Mouse (Mus musculus) MEL (cell line): ENCODE measurements around the gene Rpl19. TPM values are rescaled to one million over a fixed set of nuclear protein-coding genes. Genes with fewer than 3 reads are reported as not detected.

Experiments used
- DNase-seq: peaks from one replicate; pipeline ENCODE4 v3.0.0; 2011; ENCODE audit warnings: low read depth, low spot score
- H3K27ac ChIP-seq: 2 replicates; pipeline ENCODE4 v1.5.1; 2012; ENCODE audit warnings: low read depth, mild to moderate bottlenecking, control low read depth, low read length, moderate library complexity; ENCODE audit not compliant: control insufficient read depth
- H3K27me3 ChIP-seq, 2 experiments: fragments of 150-350 bp in 1 of 2; sonication (generic) in 1 of 2; 2 replicates each; pipeline ENCODE4 v1.6.1; 2012; ENCODE audit warnings: low read length in 2 of 2, mild to moderate bottlenecking in 2 of 2, improper control_type of control experiment in 1 of 2, moderate library complexity in 1 of 2; ENCODE audit not compliant: insufficient read depth in 2 of 2, control insufficient read depth in 1 of 2
- H3K36me3 ChIP-seq, 2 experiments: 2 replicates each; pipeline ENCODE4 v1.6.1; 2012 to 2014; ENCODE audit warnings: low read length in 2 of 2, improper control_type of control experiment in 1 of 2, inconsistent platforms in 1 of 2, mild to moderate bottlenecking in 1 of 2; ENCODE audit not compliant: insufficient read depth in 2 of 2, control insufficient read depth in 1 of 2
- H3K4me1 ChIP-seq, 2 experiments: fragments of 150-350 bp in 1 of 2; sonication (generic) in 1 of 2; 2 replicates each; pipeline ENCODE4 v1.6.1; 2012; ENCODE audit warnings: low read length in 2 of 2, improper control_type of control experiment in 1 of 2, mild to moderate bottlenecking in 1 of 2; ENCODE audit not compliant: insufficient read depth in 2 of 2, control insufficient read depth in 1 of 2
- H3K4me3 ChIP-seq, 2 experiments: fragments of 150-350 bp in 1 of 2; sonication (generic) in 1 of 2; 2 replicates each; pipeline ENCODE4 v1.5.1; 2012; ENCODE audit warnings: low read depth in 2 of 2, low read length in 2 of 2, mild to moderate bottlenecking in 2 of 2, moderate library complexity in 2 of 2, control low read depth in 1 of 2, improper control_type of control experiment in 1 of 2; ENCODE audit not compliant: control insufficient read depth in 1 of 2, insufficient read depth in 1 of 2
- H3K79me2 ChIP-seq: 2 replicates; pipeline ENCODE4 v1.6.1; 2012; ENCODE audit warnings: mild to moderate bottlenecking, low read length, moderate library complexity; ENCODE audit not compliant: control insufficient read depth, poor library complexity, insufficient read depth
- H3K9ac ChIP-seq: 2 replicates; pipeline ENCODE4 v1.6.1; 2012; ENCODE audit warnings: low read depth, mild to moderate bottlenecking, control low read depth, low read length, moderate library complexity; ENCODE audit not compliant: control insufficient read depth, poor library complexity, severe bottlenecking
- H3K9me3 ChIP-seq: fragments of 150-350 bp; sonication (generic); replicated peaks from 2 replicates; pipeline ENCODE4 v1.6.1; 2012; ENCODE audit warnings: mild to moderate bottlenecking, low read length, improper control_type of control experiment, moderate library complexity; ENCODE audit not compliant: insufficient read depth
- CHD1 ChIP-seq: IDR thresholded peaks from 2 replicates; pipeline ENCODE4 v1.6.1; 2012; ENCODE audit warnings: low read depth, mild to moderate bottlenecking, inconsistent platforms, low read length, improper control_type of control experiment
- CTCF ChIP-seq, 3 experiments: IDR thresholded peaks in 2 of 3; conservative IDR thresholded peaks in 1 of 3; 2 replicates each; pipeline ENCODE4 v1.5.1; 2011 to 2012; ENCODE audit warnings: low read length in 3 of 3, low read depth in 2 of 3, mild to moderate bottlenecking in 2 of 3, improper control_type of control experiment in 1 of 3, inconsistent platforms in 1 of 3, mixed read lengths in 1 of 3, moderate library complexity in 1 of 3; ENCODE audit not compliant: control insufficient read depth in 1 of 3, insufficient read depth in 1 of 3, poor library complexity in 1 of 3, severe bottlenecking in 1 of 3
- E2F4 ChIP-seq: IDR thresholded peaks from 2 replicates; pipeline ENCODE4 v1.6.1; 2011; ENCODE audit warnings: low read depth, low read length, improper control_type of control experiment, borderline replicate concordance
- EP300 ChIP-seq, 2 experiments: IDR thresholded peaks; 2 replicates each; pipeline ENCODE4 v1.6.1; 2011; ENCODE audit warnings: improper control_type of control experiment in 2 of 2, low read length in 2 of 2, low read depth in 1 of 2, mild to moderate bottlenecking in 1 of 2
- GABPA ChIP-seq: IDR thresholded peaks from 2 replicates; pipeline ENCODE4 v1.6.1; 2012; ENCODE audit warnings: low read depth, mild to moderate bottlenecking, inconsistent platforms, low read length, improper control_type of control experiment, moderate library complexity
- GATA1 ChIP-seq: IDR thresholded peaks from 2 replicates; pipeline ENCODE4 v1.6.1; 2011; ENCODE audit warnings: low read depth, low read length, improper control_type of control experiment
- MAFK ChIP-seq: IDR thresholded peaks from 2 replicates; pipeline ENCODE4 v1.6.1; 2011; ENCODE audit warnings: low read depth, mild to moderate bottlenecking, low read length, improper control_type of control experiment, borderline replicate concordance
- MEF2A ChIP-seq: IDR thresholded peaks from 2 replicates; pipeline ENCODE4 v1.6.1; 2014; ENCODE audit warnings: low read depth, mild to moderate bottlenecking, inconsistent platforms, low read length, improper control_type of control experiment; ENCODE audit not compliant: poor library complexity, insufficient replicate concordance, severe bottlenecking; ENCODE audit errors: extremely low read depth
- MYC ChIP-seq: IDR thresholded peaks from 2 replicates; pipeline ENCODE4 v1.6.1; 2011; ENCODE audit warnings: low read depth, mild to moderate bottlenecking, low read length, improper control_type of control experiment, moderate library complexity
- RAD21 ChIP-seq: IDR thresholded peaks from 2 replicates; pipeline ENCODE4 v1.6.1; 2011; ENCODE audit warnings: mild to moderate bottlenecking, low read depth, low read length, improper control_type of control experiment
- RCOR1 ChIP-seq: IDR thresholded peaks from 2 replicates; pipeline ENCODE4 v1.6.1; 2012; ENCODE audit warnings: low read depth, mild to moderate bottlenecking, inconsistent platforms, low read length, improper control_type of control experiment
- SMC3 ChIP-seq: IDR thresholded peaks from 2 replicates; pipeline ENCODE4 v1.6.1; 2011; ENCODE audit warnings: low read depth, low read length, improper control_type of control experiment
- TAL1 ChIP-seq: IDR thresholded peaks from 2 replicates; pipeline ENCODE4 v1.6.1; 2012; ENCODE audit warnings: mild to moderate bottlenecking, inconsistent platforms, low read length, moderate library complexity, mixed read lengths
- TBP ChIP-seq: IDR thresholded peaks from 2 replicates; pipeline ENCODE4 v1.8.0; 2011; ENCODE audit warnings: low read depth, low read length, improper control_type of control experiment
- USF1 ChIP-seq: IDR thresholded peaks from 2 replicates; pipeline ENCODE4 v1.6.1; 2014; ENCODE audit warnings: low read depth, mild to moderate bottlenecking, inconsistent platforms, low read length, improper control_type of control experiment, moderate library complexity
- ZC3H11A ChIP-seq: IDR thresholded peaks from 2 replicates; pipeline ENCODE4 v1.6.1; 2012; ENCODE audit warnings: low read depth, mild to moderate bottlenecking, inconsistent platforms, low read length, improper control_type of control experiment
- polyA plus RNA-seq, 2 experiments: library from polyadenylated mRNA; stranded (reverse) in 1 of 2; unstranded in 1 of 2; fragments of >175 nt in 1 of 2; fragments of >200 nt in 1 of 2; gene quantifications; 2 replicates each; pipeline versions ENCODE4 v1.2.1 to v1.2.4; 2012; ENCODE audit warnings: low replicate concordance in 2 of 2, low read depth in 1 of 2; ENCODE audit not compliant: insufficient read length in 2 of 2, insufficient read depth in 1 of 2, missing spikeins in 1 of 2
- total RNA-seq: library from RNA; depleted of rRNA; stranded (reverse); fragments of 300-350 nt; gene quantifications from 2 replicates; pipeline ENCODE4 v1.2.3, GENCODE M21; 2012

Gene Rpl19
- total and polyA plus RNA-seq, 3 experiments = 210 to 4,715 (median 2,650) TPM

GRCm38 (mm10) chr11:98045596-98045995 lies 19.1 kb downstream of the Rpl19 start:
- H3K9ac ChIP-seq = no peak overlapping the region
- H3K27ac ChIP-seq = no peak overlapping the region
- no peaks in the 10 kb centered on the region for H3K9me3 ChIP-seq
- no peaks in the 10 kb centered on the region for H3K27me3 ChIP-seq
- H3K36me3 ChIP-seq = no peaks in the 10 kb centered on the region
- no peaks in the 10 kb centered on the region for H3K79me2 ChIP-seq
- 0 out of 4 replicates have a peak, but pooled peaks cover 0 to 11% of the 10 kb centered on the region in 2 experiments for H3K4me1 ChIP-seq
- peak; percentile 71 for DNase-seq
- no peak overlapping the region for H3K4me3 ChIP-seq
- TF ChIP-seq SMC3 (peak; percentile 58), USF1 (no peak), ZC3H11A (peak; percentile 44), RAD21 (peak; percentile 50), CTCF (IDR thresholded peaks at IDR 0.05 in 2 of 3, conservative IDR thresholded peaks at IDR 0.05 in 1 of 3; ENCODE audit: control insufficient read depth in 1 of 3, insufficient read depth in 1 of 3, low read depth in 2 of 3, low read length in 3 of 3, poor library complexity in 1 of 3, severe bottlenecking in 1 of 3) (peak; percentile 68 to 77 (median 73)), TBP (no peak)

- 0 out of 4 replicates have a peak, but pooled peaks of 1 of the 2 experiments have one; percentile 16 for TF ChIP-seq EP300 (IDR thresholded peaks at IDR 0.05; ENCODE audit: low read depth in 1 of 2, low read length in 2 of 2)
- TF ChIP-seq RCOR1 = peak; percentile 83
- no peak for TF ChIP-seq TAL1
- TF ChIP-seq E2F4 = no peak
- no peak for TF ChIP-seq GABPA
- TF ChIP-seq MAFK = no peak
- peak; percentile 37; the same call in 1 of the 2 replicates for TF ChIP-seq SMC3
- TF ChIP-seq CHD1 = no peak
- TF ChIP-seq CTCF (IDR thresholded peaks at IDR 0.05 in 2 of 3, conservative IDR thresholded peaks at IDR 0.05 in 1 of 3; ENCODE audit: control insufficient read depth in 1 of 3, insufficient read depth in 1 of 3, low read depth in 2 of 3, low read length in 3 of 3, poor library complexity in 1 of 3, severe bottlenecking in 1 of 3) = peak in 1 of 3 experiments; percentile 34; a peak in 2 of 6 replicates
- TF ChIP-seq MYC = no peak
- TF ChIP-seq GATA1 = 0 out of 2 replicates have a peak, but pooled peaks have one; percentile 33
- no peak for TF ChIP-seq MEF2A
- no peaks in the 10 kb centered on the region for H3K27me3 ChIP-seq
- peak; percentile 43 for DNase-seq
Observed at GRCm38 (mm10) chr11:98046466-98046865, 20.0 kb downstream of the Rpl19 start.

More at GRCm38 (mm10) chr11:98046466-98046865, 20.0 kb downstream of the Rpl19 start:
- H3K9me3 ChIP-seq = no peaks in the 10 kb centered on the region
- H3K36me3 ChIP-seq = no peaks in the 10 kb centered on the region
- H3K79me2 ChIP-seq = no peaks in the 10 kb centered on the region
- 0 out of 4 replicates have a peak, but pooled peaks cover 0 to 11% of the 10 kb centered on the region in 2 experiments for H3K4me1 ChIP-seq
- H3K9ac ChIP-seq = no peak overlapping the region
- no peak overlapping the region for H3K27ac ChIP-seq
- no peak overlapping the region for H3K4me3 ChIP-seq
